Mouse (Mus musculus) embryonic fibroblast, embryonic 13.5 days (primary cell): ENCODE results near the gene Setdb1.

ENCODE experiments used
- CTCF ChIP-seq: IDR thresholded peaks from 2 replicates; pipeline ENCODE4 v1.5.1; 2011; ENCODE audit warnings: mild to moderate bottlenecking, control low read depth, low read length, moderate library complexity, borderline replicate concordance; ENCODE audit not compliant: insufficient read depth
- POLR2A ChIP-seq: IDR thresholded peaks from 2 replicates; pipeline ENCODE4 v1.6.1; 2011; ENCODE audit warnings: low read depth, mild to moderate bottlenecking, control low read depth, low read length, moderate library complexity

- no peak for TF ChIP-seq POLR2A
- no peak for TF ChIP-seq CTCF
Measured at GRCm38 (mm10) chr3:95287541-95287940, 69.5 kb downstream of the Setdb1 start.
